Comparison of ENCODE assay signal across 8 mouse cellular contexts in genomic region chr19:23961516-23961915, GRCm38 (mm10).
DNase-seq lines count a peak whose midpoint lies in the region; ATAC-seq and TF ChIP-seq lines count a peak whose summit lies in the region.

No protein-coding gene starts in this region.

- no peaks in the 10 kb centered on the region for H3K4me1 ChIP-seq in ES-Bruce4 (ENCODE audit: control insufficient read depth, insufficient read depth, low read length)
- 0 out of 2 replicates have a peak, but pooled peaks cover 5% of the 10 kb centered on the region for H3K4me1 ChIP-seq in embryonic facial prominence, embryonic 14.5 days (ENCODE audit: control insufficient read depth, insufficient read depth, low read length)

- peak; percentile 94 for TF ChIP-seq CTCF in ES-Bruce4 (IDR thresholded peaks at IDR 0.05; ENCODE audit: low read depth, low read length)
- peak; percentile 98 for TF ChIP-seq CTCF in layer of hippocampus, adult 2 months (conservative IDR thresholded peaks at IDR 0.05)

- TF ChIP-seq EP300 in ES-Bruce4 (IDR thresholded peaks at IDR 0.05; ENCODE audit: insufficient read depth, low read depth, low read length): no peak

- peak; percentile 60 for ATAC-seq in embryonic facial prominence, embryonic 14.5 days (ENCODE audit: low read depth)
- ATAC-seq in activated CD4-positive, CD25-positive, alpha-beta regulatory T cell, adult 4 months: no peak

- H3K27ac ChIP-seq in ES-Bruce4 (ENCODE audit: insufficient read depth, low read length): no peak overlapping the region
- no peak overlapping the region for H3K27ac ChIP-seq in embryonic facial prominence, embryonic 14.5 days (replicated peaks; ENCODE audit: low read depth, low read length)
- H3K27ac ChIP-seq in layer of hippocampus, adult 2 months: no peak overlapping the region

- no peak overlapping the region for H3K4me3 ChIP-seq in ES-Bruce4 (ENCODE audit: low read depth, low read length)
- no peak overlapping the region for H3K4me3 ChIP-seq in embryonic facial prominence, embryonic 14.5 days (ENCODE audit: low read depth, low read length)
- H3K4me3 ChIP-seq in layer of hippocampus, adult 2 months: no peak overlapping the region

- H3K27me3 ChIP-seq in ES-Bruce4 (ENCODE audit: control insufficient read depth, insufficient read depth, low read length, poor library complexity, severe bottlenecking): no peaks in the 10 kb centered on the region
- H3K27me3 ChIP-seq in embryonic facial prominence, embryonic 14.5 days (replicated peaks; ENCODE audit: control insufficient read depth, insufficient read depth, low read length): no peaks in the 10 kb centered on the region

- H3K9ac ChIP-seq in ES-Bruce4 (ENCODE audit: low read depth, poor library complexity, severe bottlenecking): no peak overlapping the region
- H3K9ac ChIP-seq in embryonic facial prominence, embryonic 14.5 days (ENCODE audit: low read depth, low read length): no peak overlapping the region

- H3K4me2 ChIP-seq in embryonic facial prominence, embryonic 14.5 days (ENCODE audit: low read depth, low read length): 0 out of 2 replicates have a peak overlapping the region, but pooled peaks have one; percentile 4

- WGBS in embryonic facial prominence, embryonic 14.5 days: 3% methylated on average over 8 of the region's 8 CpGs

- DNase-seq in adrenal gland, postnatal 4 days (ENCODE audit: low spot score in 2 of 2): peak; percentile 32 to 57
- peak; percentile 75 for DNase-seq in embryonic facial prominence, embryonic 14.5 days (ENCODE audit: low spot score)
- DNase-seq in heart, postnatal 25 days (ENCODE audit: low spot score): peak; percentile 54
- peak; percentile 67 to 86 for DNase-seq in layer of hippocampus, adult 2 months (ENCODE audit: low spot score in 2 of 2)
- peak; percentile 60 for DNase-seq in lung, postnatal 25 days (ENCODE audit: low spot score)
- peak; percentile 73 to 86 for DNase-seq in right cerebral cortex, postnatal 10 days (ENCODE audit: low spot score in 2 of 2)

- TF ChIP-seq POLR2A in ES-Bruce4 (IDR thresholded peaks at IDR 0.05; ENCODE audit: insufficient read depth, low read length): no peak

- intact Hi-C loops in heart, postnatal 25 days (cut with DNase I): loop anchor here (1.0 to 10.0 kb wide), 2 partner anchors 101 to 417 kb away; no protein-coding TSS in a partner anchor

- no peaks in the 10 kb centered on the region for H3K9me3 ChIP-seq in ES-Bruce4 (replicated peaks; ENCODE audit: control insufficient read depth, insufficient read depth, low read length, poor library complexity, severe bottlenecking)
- peaks cover 7% of the 10 kb centered on the region; the same call in 1 of the 2 replicates for H3K9me3 ChIP-seq in embryonic facial prominence, embryonic 14.5 days (ENCODE audit: control insufficient read depth, low read length)

- no peaks in the 10 kb centered on the region for H3K36me3 ChIP-seq in ES-Bruce4 (ENCODE audit: control insufficient read depth, insufficient read depth, low read length, poor library complexity, severe bottlenecking)
- no peaks in the 10 kb centered on the region for H3K36me3 ChIP-seq in embryonic facial prominence, embryonic 14.5 days (ENCODE audit: control insufficient read depth, insufficient read depth, low read length)
